Mouse (Mus musculus) C2C12 (cell line): ENCODE measurements around the gene Ccdc96.

Experiments used
- CEBPB ChIP-seq: IDR thresholded peaks from one replicate; pipeline ENCODE4 v1.6.1; 2011; ENCODE audit warnings: low read depth, mild to moderate bottlenecking, control low read depth, moderate library complexity
- CTCF ChIP-seq: IDR thresholded peaks from one replicate; pipeline ENCODE4 v1.5.1; 2011; ENCODE audit not compliant: control insufficient read depth, insufficient read depth, insufficient read length
- FOSL1 ChIP-seq: IDR thresholded peaks from one replicate; pipeline ENCODE4 v1.8.0; 2011; ENCODE audit warnings: mild to moderate bottlenecking, low read length; ENCODE audit not compliant: poor library complexity, insufficient read depth, severe bottlenecking
- MAX ChIP-seq: IDR thresholded peaks from one replicate; pipeline ENCODE4 v1.6.1; 2011; ENCODE audit warnings: mild to moderate bottlenecking, control low read depth
- MYOD1 ChIP-seq: IDR thresholded peaks from one replicate; pipeline ENCODE4 v1.6.1; 2011; ENCODE audit warnings: low read depth; ENCODE audit not compliant: control insufficient read depth, insufficient read length
- USF1 ChIP-seq: IDR thresholded peaks from one replicate; pipeline ENCODE4 v1.6.1; 2011; ENCODE audit warnings: low read depth, mild to moderate bottlenecking, control low read depth, moderate library complexity

DNA sequence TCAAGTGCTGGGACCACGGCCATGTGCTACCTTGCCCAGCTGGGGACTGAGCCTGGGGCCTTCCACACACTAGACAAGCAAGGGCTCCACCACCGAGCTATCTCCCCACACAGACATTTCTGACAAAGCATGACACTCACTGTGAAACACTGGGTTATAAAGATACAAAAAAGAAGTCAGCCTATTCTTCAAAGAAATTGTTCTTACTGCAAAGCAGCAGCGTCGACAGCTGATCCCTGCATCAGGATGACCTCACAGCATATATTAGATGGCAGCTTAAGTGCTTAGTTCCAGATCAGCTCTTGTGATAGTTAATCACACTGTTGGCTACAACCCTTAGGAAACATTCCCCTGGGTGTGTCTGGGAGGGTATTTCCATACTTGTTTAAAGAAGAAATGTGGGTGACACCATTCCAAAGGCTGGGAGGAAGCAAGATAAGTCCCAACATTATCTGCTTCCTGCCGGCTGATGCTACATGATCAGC lies 38.9 kb downstream of the Ccdc96 start:
- TF ChIP-seq CTCF (no peak), MAX (no peak), MYOD1 (no peak), CEBPB (no peak), FOSL1 (no peak), USF1 (no peak)
